Mouse (Mus musculus): Measurements from ENCODE around the gene Ogfr. TPM values are rescaled to one million over a fixed set of nuclear protein-coding genes. Genes with fewer than 3 reads are reported as not detected.

The Ogfr gene
- polyA plus RNA-seq, 1 experiment: 62.6 TPM

- no peak overlapping the region for H3K27ac ChIP-seq (ENCODE audit: insufficient read depth, low read depth, low read length)
- no peaks in the 10 kb centered on the region; the same call in 1 of the 2 replicates for H3K27me3 ChIP-seq (ENCODE audit: control insufficient read depth, insufficient read depth, low read length)
- WGBS: 18% methylated on average over 9 of the region's 9 CpGs
- no peak for TF ChIP-seq POLR2A (IDR thresholded peaks at IDR 0.05; ENCODE audit: low read depth, low read length)
- H3K4me3 ChIP-seq (ENCODE audit: low read depth, low read length): no peak overlapping the region
- H3K4me1 ChIP-seq (ENCODE audit: control insufficient read depth, insufficient read depth, insufficient read length, low read length): no peaks in the 10 kb centered on the region
- H3K36me3 ChIP-seq (ENCODE audit: control insufficient read depth, insufficient read depth, low read length): 0 out of 2 replicates have a peak, but pooled peaks cover under 1% of the 10 kb centered on the region
Measured at GRCm38 (mm10) chr2:180600569-180601021, 11.6 kb downstream of the Ogfr start.

GRCm38 (mm10) chr2:180604781-180605180 is 15.7 kb downstream of the Ogfr start:
- no peak for TF ChIP-seq POLR2A (IDR thresholded peaks at IDR 0.05; ENCODE audit: low read depth, low read length)
- no peak for TF ChIP-seq CTCF (IDR thresholded peaks at IDR 0.05; ENCODE audit: extremely low read depth, insufficient read length, insufficient replicate concordance, low read depth, low read length)
- H3K27me3 ChIP-seq (ENCODE audit: control insufficient read depth, insufficient read depth, low read length): no peaks in the 10 kb centered on the region
- 62% methylated on average over 6 of the region's 6 CpGs for WGBS

GRCm38 (mm10) chr2:180610283-180610682 is 21.2 kb downstream of the Ogfr start:
- Histone ChIP-seq H3K27ac (ENCODE audit: insufficient read depth, low read depth, low read length) (no peak overlapping the region), H3K27me3 (ENCODE audit: control insufficient read depth, insufficient read depth, low read length) (no peaks in the 10 kb centered on the region), H3K4me1 (ENCODE audit: control insufficient read depth, insufficient read depth, insufficient read length, low read length) (no peaks in the 10 kb centered on the region), H3K36me3 (ENCODE audit: control insufficient read depth, insufficient read depth, low read length) (no peaks in the 10 kb centered on the region), H3K4me3 (ENCODE audit: low read depth, low read length) (no peak overlapping the region)
- TF ChIP-seq POLR2A (IDR thresholded peaks at IDR 0.05; ENCODE audit: low read depth, low read length) (no peak), CTCF (IDR thresholded peaks at IDR 0.05; ENCODE audit: extremely low read depth, insufficient read length, insufficient replicate concordance, low read depth, low read length) (no peak)
- 41% methylated on average over 4 of the region's 4 CpGs for WGBS

More at GRCm38 (mm10) chr2:180604781-180605180, 15.7 kb downstream of the Ogfr start:
- no peaks in the 10 kb centered on the region for H3K36me3 ChIP-seq (ENCODE audit: control insufficient read depth, insufficient read depth, low read length)
- H3K27ac ChIP-seq (ENCODE audit: insufficient read depth, low read depth, low read length): no peak overlapping the region
- H3K4me1 ChIP-seq (ENCODE audit: control insufficient read depth, insufficient read depth, insufficient read length, low read length): no peaks in the 10 kb centered on the region
- no peak overlapping the region for H3K4me3 ChIP-seq (ENCODE audit: low read depth, low read length)

GRCm38 (mm10) chr2:180611882-180612281 is 22.8 kb downstream of the Ogfr start:
- 66% methylated on average over 2 of the region's 2 CpGs for WGBS
- Histone ChIP-seq H3K27me3 (ENCODE audit: control insufficient read depth, insufficient read depth, low read length) (no peaks in the 10 kb centered on the region), H3K36me3 (ENCODE audit: control insufficient read depth, insufficient read depth, low read length) (no peaks in the 10 kb centered on the region), H3K27ac (ENCODE audit: insufficient read depth, low read depth, low read length) (no peak overlapping the region), H3K4me1 (ENCODE audit: control insufficient read depth, insufficient read depth, insufficient read length, low read length) (no peaks in the 10 kb centered on the region), H3K4me3 (ENCODE audit: low read depth, low read length) (no peak overlapping the region)
- TF ChIP-seq POLR2A (IDR thresholded peaks at IDR 0.05; ENCODE audit: low read depth, low read length): no peak
- no peak for TF ChIP-seq CTCF (IDR thresholded peaks at IDR 0.05; ENCODE audit: extremely low read depth, insufficient read length, insufficient replicate concordance, low read depth, low read length)

- Histone ChIP-seq H3K27me3 (ENCODE audit: control insufficient read depth, insufficient read depth, low read length) (peaks cover 23% of the 10 kb centered on the region), H3K4me1 (ENCODE audit: control insufficient read depth, insufficient read depth, insufficient read length, low read length) (no peaks in the 10 kb centered on the region), H3K36me3 (ENCODE audit: control insufficient read depth, insufficient read depth, low read length) (no peaks in the 10 kb centered on the region), H3K27ac (ENCODE audit: insufficient read depth, low read depth, low read length) (no peak overlapping the region), H3K4me3 (ENCODE audit: low read depth, low read length) (no peak overlapping the region)
- TF ChIP-seq CTCF (IDR thresholded peaks at IDR 0.05; ENCODE audit: extremely low read depth, insufficient read length, insufficient replicate concordance, low read depth, low read length): no peak
- no peak for TF ChIP-seq POLR2A (IDR thresholded peaks at IDR 0.05; ENCODE audit: low read depth, low read length)
- WGBS: 11% methylated on average over 110 of the region's 112 CpGs
Measured at GRCm38 (mm10) chr2:180641576-180642554, 52.8 kb downstream of the Ogfr start.

- 32% methylated on average over 56 of the region's 56 CpGs for WGBS
Measured at GRCm38 (mm10) chr2:180642555-180643260, 53.7 kb downstream of the Ogfr start, which contains the start of gene Tcfl5. TSS of gene Tcfl5 (minus strand) at chr2:180642708.

GRCm38 (mm10) chr2:180643626-180644025 is 54.6 kb downstream of the Ogfr start:
- no peak overlapping the region for H3K27ac ChIP-seq (ENCODE audit: insufficient read depth, low read depth, low read length)
- no peaks in the 10 kb centered on the region for H3K36me3 ChIP-seq (ENCODE audit: control insufficient read depth, insufficient read depth, low read length)
- peaks cover 25% of the 10 kb centered on the region for H3K27me3 ChIP-seq (ENCODE audit: control insufficient read depth, insufficient read depth, low read length)
- TF ChIP-seq POLR2A (IDR thresholded peaks at IDR 0.05; ENCODE audit: low read depth, low read length): no peak
- no peak for TF ChIP-seq CTCF (IDR thresholded peaks at IDR 0.05; ENCODE audit: extremely low read depth, insufficient read length, insufficient replicate concordance, low read depth, low read length)
- no peak overlapping the region for H3K4me3 ChIP-seq (ENCODE audit: low read depth, low read length)
- H3K4me1 ChIP-seq (ENCODE audit: control insufficient read depth, insufficient read depth, insufficient read length, low read length): no peaks in the 10 kb centered on the region

More at GRCm38 (mm10) chr2:180642555-180643260, 53.7 kb downstream of the Ogfr start, which contains the start of gene Tcfl5:
- no peaks in the 10 kb centered on the region for H3K36me3 ChIP-seq (ENCODE audit: control insufficient read depth, insufficient read depth, low read length)
- no peaks in the 10 kb centered on the region for H3K4me1 ChIP-seq (ENCODE audit: control insufficient read depth, insufficient read depth, insufficient read length, low read length)
- H3K27me3 ChIP-seq (ENCODE audit: control insufficient read depth, insufficient read depth, low read length): peaks cover 23% of the 10 kb centered on the region
- no peak within 1 kb of the TSS for H3K4me3 ChIP-seq (ENCODE audit: low read depth, low read length)
- TF ChIP-seq POLR2A (IDR thresholded peaks at IDR 0.05; ENCODE audit: low read depth, low read length) (no peak), CTCF (IDR thresholded peaks at IDR 0.05; ENCODE audit: extremely low read depth, insufficient read length, insufficient replicate concordance, low read depth, low read length) (no peak)
- H3K27ac ChIP-seq (ENCODE audit: insufficient read depth, low read depth, low read length): no peak within 1 kb of the TSS

Other genes with a start within 250 kb of the Ogfr start
- 11.2 and 13.9 TPM in 2 replicates for gene Slco4a1, start 133.0 kb upstream of the Ogfr start, polyA plus RNA-seq (2012; rRNA removed)
- gene Ntsr1, start 89.3 kb upstream of the Ogfr start, polyA plus RNA-seq (2012; rRNA removed): 0.38 and 0.70 TPM in 2 replicates
- 8.5 and 16.1 TPM in 2 replicates for gene Mrgbp, start 7.9 kb upstream of the Ogfr start, polyA plus RNA-seq (2012; rRNA removed)
- 0.52 and 1.2 TPM in 2 replicates for gene Col9a3, start 8.5 kb downstream of the Ogfr start, polyA plus RNA-seq (2012; rRNA removed)
- not detected in 2 replicates for gene Tcfl5, start 53.5 kb downstream of the Ogfr start, polyA plus RNA-seq (2012; rRNA removed)
- gene Dido1, start 120.8 kb downstream of the Ogfr start, polyA plus RNA-seq (2012; rRNA removed): 4.5 and 7.3 TPM in 2 replicates
- 9.2 and 20.3 TPM in 2 replicates for gene Gid8, start 120.9 kb downstream of the Ogfr start, polyA plus RNA-seq (2012; rRNA removed)
- 13.4 and 15.8 TPM in 2 replicates for gene Slc17a9, start 136.0 kb downstream of the Ogfr start, polyA plus RNA-seq (2012; rRNA removed)
- not detected in 2 replicates for gene Bhlhe23, start 187.7 kb downstream of the Ogfr start, polyA plus RNA-seq (2012; rRNA removed)

Measured in small intestine, adult 2 months (tissue).